Mouse (Mus musculus) Patski (cell line): ENCODE measurements around the gene Nol8. TPM values are rescaled to one million over a fixed set of nuclear protein-coding genes. Genes with fewer than 3 reads are reported as not detected.
A peak's percentile ranks its signal among the peaks of the same experiment; 100 is the strongest.

Experiments used
- ATAC-seq: fragments of 100-300 bp; one replicate; pipeline ENCODE4 v1.8.0; 2021
- CTCF ChIA-PET: fragments of 350-600 bp; sonication (Branson Sonifier 250); formaldehyde crosslinking; loops from one replicate; lab custom pipeline; 2022; ENCODE audit warnings: inconsistent platforms; lab: Charles Lee
- POLR2A ChIA-PET: fragments of 350-600 bp; sonication (Branson Sonifier 250); formaldehyde crosslinking; loops from one replicate; lab custom pipeline; 2022; ENCODE audit warnings: antibody characterized with exemption, inconsistent platforms; lab: Charles Lee
- DNase-seq: peaks from one replicate; pipeline ENCODE4 v3.0.0-alpha.2; 2011; ENCODE audit warnings: low read depth, low spot score
- H3K27me3 ChIP-seq: fragments of 371-371 bp; one replicate; pipeline ENCODE4 v1.5.1; 2021
- CTCF ChIP-seq: fragments of 100-300 bp; IDR thresholded peaks from one replicate; pipeline ENCODE4 v1.5.1; 2021
- in situ Hi-C: fragments of 300-500 bp; cut with MboI; formaldehyde crosslinking; loops from 3 replicates; pipeline ENCODE4 v1.11.1; 2018; ENCODE audit warnings: low pct_unique_long_range_greater_than_20kb, mixed read lengths
- polyA plus RNA-seq: library from polyadenylated mRNA; unstranded; gene quantifications from one replicate; pipeline ENCODE4 v1.2.3, GENCODE M21; 2021

The Nol8 gene
- polyA plus RNA-seq, 1 experiment from 2014 or later: 15.0 TPM

- in situ Hi-C loops: no loop called here
- no peak for TF ChIP-seq CTCF
- DNase-seq: no peak
These were observed 29.5 kb downstream of the Nol8 start for GRCm38 (mm10) chr13:49682233-49682846.

GRCm38 (mm10) chr13:49684266-49684665 lies 31.4 kb downstream of the Nol8 start:
- ChIA-PET CTCF (no interaction called here), POLR2A (no interaction called here)
- H3K27me3 ChIP-seq: no peaks in the 10 kb centered on the region
- ATAC-seq: no peak
- TF ChIP-seq CTCF: no peak
- DNase-seq: no peak
- in situ Hi-C loops: no loop called here

More at GRCm38 (mm10) chr13:49682233-49682846, 29.5 kb downstream of the Nol8 start:
- ATAC-seq: peak; percentile 41
- no peaks in the 10 kb centered on the region for H3K27me3 ChIP-seq
- ChIA-PET POLR2A (interaction anchor here (0.6 to 0.7 kb wide), 2 partner anchors 19 to 849 kb away, joined by 3 read pairs; no protein-coding TSS in a partner anchor), CTCF (no interaction called here)

- DNase-seq (no peak), ATAC-seq (no peak)
- CTCF ChIA-PET: no interaction called here
- TF ChIP-seq CTCF: no peak
- no peaks in the 10 kb centered on the region for H3K27me3 ChIP-seq
- in situ Hi-C loops: no loop called here
- POLR2A ChIA-PET: no interaction called here
These were observed 38.2 kb downstream of the Nol8 start for GRCm38 (mm10) chr13:49691056-49691455.

DNA sequence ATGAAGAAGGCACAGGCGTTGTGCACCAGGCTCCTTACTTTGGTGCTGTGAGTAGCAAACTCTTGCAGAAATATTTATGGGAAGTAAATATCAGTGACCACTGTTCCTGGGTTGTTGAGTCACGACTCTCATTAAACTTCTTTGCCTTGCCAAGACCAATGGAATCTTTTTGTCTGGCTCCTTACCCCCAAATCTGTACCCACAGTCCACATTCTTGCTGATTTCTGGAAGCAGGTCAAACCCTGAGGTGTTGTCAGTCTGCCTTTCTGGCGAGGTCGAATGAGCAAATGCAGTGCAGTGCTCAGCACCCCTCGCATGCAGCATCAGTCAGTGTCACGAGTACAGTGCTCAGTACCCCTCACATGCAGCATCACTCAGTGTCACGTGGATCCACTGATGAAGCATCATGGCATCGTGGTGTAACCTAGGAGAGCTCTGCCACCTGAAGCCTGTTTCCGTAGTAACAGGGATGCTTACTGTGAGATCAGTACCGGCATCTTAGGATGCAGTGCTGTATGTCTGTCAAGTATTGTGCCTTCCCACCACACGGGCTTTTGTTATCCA lies 50.4 kb downstream of the Nol8 start:
- CTCF ChIA-PET: interaction anchor here (1.6 kb wide), 1 partner anchor 10 kb away, joined by 3 read pairs; no protein-coding TSS in a partner anchor
- H3K27me3 ChIP-seq: no peaks in the 10 kb centered on the region
- peak; percentile 22 for ATAC-seq
- in situ Hi-C loops: no loop called here
- DNase-seq: peak; percentile 66
- POLR2A ChIA-PET: no interaction called here
- TF ChIP-seq CTCF: no peak

- DNase-seq: no peak
- no peak for ATAC-seq
- in situ Hi-C loops: no loop called here
- TF ChIP-seq CTCF: no peak
- no peaks in the 10 kb centered on the region for H3K27me3 ChIP-seq
- CTCF ChIA-PET: no interaction called here
- POLR2A ChIA-PET: no interaction called here
These were observed 53.3 kb downstream of the Nol8 start for GRCm38 (mm10) chr13:49706032-49706690.

DNA sequence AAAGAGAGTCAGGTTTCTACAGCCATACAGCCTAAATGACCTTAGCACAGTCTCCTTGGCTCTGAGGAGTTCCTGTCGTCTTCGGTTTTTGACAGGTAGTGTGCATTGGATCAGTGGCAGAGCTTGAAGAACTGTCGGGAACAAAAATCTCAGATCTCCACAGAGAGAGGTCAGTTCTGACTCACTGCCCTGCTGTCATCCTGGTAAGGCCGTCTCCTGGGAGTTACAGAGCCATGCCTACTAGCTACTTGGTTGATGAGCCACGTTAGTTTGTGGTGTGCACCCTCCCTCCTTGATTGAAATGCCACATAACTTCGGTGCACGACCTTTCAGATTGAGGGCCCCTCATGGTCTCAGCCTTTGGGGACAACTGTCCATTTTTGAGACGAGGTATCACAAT lies 55.4 kb downstream of the Nol8 start:
- peak; percentile 45 for ATAC-seq

GRCm38 (mm10) chr13:49712047-49712721 lies 59.3 kb downstream of the Nol8 start:
- H3K27me3 ChIP-seq: no peaks in the 10 kb centered on the region
- ATAC-seq (no peak), DNase-seq (no peak)
- ChIA-PET CTCF (no interaction called here), POLR2A (no interaction called here)
- in situ Hi-C loops: no loop called here
- TF ChIP-seq CTCF: no peak

More for the DNA sequence above, 55.4 kb downstream of the Nol8 start:
- H3K27me3 ChIP-seq: no peaks in the 10 kb centered on the region
- ChIA-PET POLR2A (no interaction called here), CTCF (interaction anchor here (1.2 kb wide), 1 partner anchor 12 kb away, joined by 3 read pairs; no protein-coding TSS in a partner anchor)
- TF ChIP-seq CTCF: no peak
- DNase-seq: peak; percentile 17
- in situ Hi-C loops: no loop called here

DNA sequence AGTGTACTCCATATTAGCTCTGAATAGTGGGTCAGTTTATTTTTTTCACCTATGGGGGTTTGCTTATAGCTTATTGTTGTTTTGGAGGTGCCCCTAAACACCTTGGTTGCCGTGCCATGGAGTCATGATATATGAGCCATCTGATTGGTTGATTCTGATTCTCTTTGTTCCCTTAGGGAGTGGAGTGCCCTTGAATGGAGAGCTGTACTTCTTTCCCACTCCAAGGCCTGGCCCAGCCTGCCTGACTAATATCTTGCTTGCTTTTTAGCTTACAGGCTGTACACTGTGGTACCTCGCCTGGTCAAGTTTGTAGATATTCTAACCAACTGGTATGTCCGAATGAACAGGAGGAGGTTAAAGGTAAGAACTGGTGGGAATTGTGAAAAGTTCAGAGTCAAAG lies 66.4 kb downstream of the Nol8 start:
- in situ Hi-C loops: no loop called here
- no peaks in the 10 kb centered on the region for H3K27me3 ChIP-seq
- ATAC-seq (no peak), DNase-seq (no peak)
- CTCF ChIA-PET: interaction anchor here (0.8 kb wide), 1 partner anchor 11 kb away, joined by 3 read pairs; no protein-coding TSS in a partner anchor
- POLR2A ChIA-PET: no interaction called here
- TF ChIP-seq CTCF: no peak

Other genes starting within 250 kb of the Nol8 start
- gene Ippk, start 231.8 kb upstream of the Nol8 start, polyA plus RNA-seq: 14.1 TPM
- gene Tes3-ps, start 159.8 kb upstream of the Nol8 start, polyA plus RNA-seq: 5.1 TPM
- 0.10 TPM for gene Ecm2, start 148.3 kb upstream of the Nol8 start, polyA plus RNA-seq
- gene Aspn, start 108.6 kb upstream of the Nol8 start, polyA plus RNA-seq: not detected
- 12.8 TPM for gene Omd, start 70.6 kb upstream of the Nol8 start, polyA plus RNA-seq
- gene Ogn, start 45.0 kb upstream of the Nol8 start, polyA plus RNA-seq: 235 TPM
- 9.1 TPM for gene Cenpp, start 293 bp upstream of the Nol8 start, polyA plus RNA-seq
- 109 TPM for gene Iars, start 29.0 kb downstream of the Nol8 start, polyA plus RNA-seq
- not detected for gene Gm30302, start 145.9 kb downstream of the Nol8 start, polyA plus RNA-seq